Comparison of ENCODE assay signal across 30 mouse cellular contexts in genomic region chr11:74586401-74586800, GRCm38 (mm10). TPM values are rescaled to one million over a fixed set of nuclear protein-coding genes. Genes with fewer than 3 reads are reported as not detected.
DNase-seq lines count a peak whose midpoint lies in the region; ATAC-seq and TF ChIP-seq lines count a peak whose summit lies in the region.
"Had no signal": no experiment of that assay in that cellular context is flagged by ENCODE, and none has a peak within 500 bp of the region (broad histone marks: within the 10 kb centered on the region; RNA-seq: fewer than 3 reads in every experiment).

No protein-coding gene starts in this region.

- no peak overlapping the region for H3K27ac ChIP-seq in hindbrain, embryonic 13.5 days
- H3K27ac ChIP-seq in hindbrain, postnatal 0 days = no peak overlapping the region
- H3K27ac ChIP-seq in heart, embryonic 11.5 days (ENCODE audit: low read depth, low read length) = no peak overlapping the region
- H3K27ac ChIP-seq: embryonic facial prominence, embryonic 13.5 days; forebrain, embryonic 10.5 days; forebrain, embryonic 15.5 days; heart, embryonic 10.5 days; hindbrain, embryonic 12.5 days; kidney, embryonic 15.5 days; limb, embryonic 12.5 days; liver, embryonic 15.5 days; midbrain, embryonic 15.5 days; neural tube, embryonic 15.5 days had no signal

- no peak for ATAC-seq in hindbrain, embryonic 13.5 days (ENCODE audit: low FRiP score)
- no peak for ATAC-seq in hindbrain, postnatal 0 days
- ATAC-seq in heart, embryonic 11.5 days (replicated peaks; ENCODE audit: insufficient number of reproducible peaks, low FRiP score, low TSS enrichment) = no peak
- ATAC-seq: forebrain, embryonic 15.5 days; intestine, postnatal 0 days; midbrain, embryonic 15.5 days had no signal

- no peaks in the 10 kb centered on the region for H3K36me3 ChIP-seq in hindbrain, embryonic 13.5 days
- no peaks in the 10 kb centered on the region for H3K36me3 ChIP-seq in hindbrain, postnatal 0 days (ENCODE audit: insufficient read depth, low read length)
- H3K36me3 ChIP-seq in heart, embryonic 11.5 days (ENCODE audit: control insufficient read depth, insufficient read depth, low read length) = no peaks in the 10 kb centered on the region
- H3K36me3 ChIP-seq: embryonic facial prominence, embryonic 13.5 days; forebrain, embryonic 10.5 days; forebrain, embryonic 15.5 days; G1E; heart, embryonic 10.5 days; hindbrain, embryonic 12.5 days; kidney, embryonic 15.5 days; limb, embryonic 12.5 days; liver, embryonic 15.5 days; midbrain, embryonic 15.5 days; neural tube, embryonic 15.5 days had no signal

- no peak overlapping the region for H3K4me3 ChIP-seq in hindbrain, embryonic 13.5 days
- H3K4me3 ChIP-seq in hindbrain, postnatal 0 days (ENCODE audit: low read length) = no peak overlapping the region
- H3K4me3 ChIP-seq in heart, embryonic 11.5 days (ENCODE audit: low read depth, low read length) = no peak overlapping the region
- H3K4me3 ChIP-seq: embryonic facial prominence, embryonic 13.5 days; forebrain, embryonic 10.5 days; forebrain, embryonic 15.5 days; heart, embryonic 10.5 days; hindbrain, embryonic 12.5 days; kidney, embryonic 15.5 days; limb, embryonic 12.5 days; liver, embryonic 15.5 days; midbrain, embryonic 15.5 days; neural tube, embryonic 15.5 days had no signal

- 0 out of 2 replicates have a peak overlapping the region, but pooled peaks have one; percentile 24 for H3K9ac ChIP-seq in hindbrain, embryonic 13.5 days
- no peak overlapping the region for H3K9ac ChIP-seq in hindbrain, postnatal 0 days (replicated peaks; ENCODE audit: low read length)
- no peak overlapping the region for H3K9ac ChIP-seq in heart, embryonic 11.5 days (ENCODE audit: low read depth, low read length)
- H3K9ac ChIP-seq: embryonic facial prominence, embryonic 13.5 days; forebrain, embryonic 15.5 days; hindbrain, embryonic 12.5 days; kidney, embryonic 15.5 days; limb, embryonic 12.5 days; liver, embryonic 15.5 days; lung, embryonic 14.5 days; midbrain, embryonic 15.5 days; neural tube, embryonic 15.5 days had no signal

- 60% methylated on average over 5 of the region's 5 CpGs for WGBS in hindbrain, embryonic 13.5 days
- 61% methylated on average over 5 of the region's 5 CpGs for WGBS in hindbrain, postnatal 0 days
- WGBS in heart, embryonic 11.5 days (ENCODE audit: insufficient replicate concordance) = 57% methylated on average over 5 of the region's 5 CpGs

- peaks cover 43% of the 10 kb centered on the region for H3K27me3 ChIP-seq in hindbrain, embryonic 13.5 days
- no peaks in the 10 kb centered on the region; the same call in 1 of the 2 replicates for H3K27me3 ChIP-seq in hindbrain, postnatal 0 days (ENCODE audit: insufficient read depth, low read length)
- H3K27me3 ChIP-seq in heart, embryonic 11.5 days (ENCODE audit: control insufficient read depth, insufficient read depth, low read length) = peaks cover 65% of the 10 kb centered on the region

- no peak for TF ChIP-seq CTCF in hindbrain, postnatal 0 days (IDR thresholded peaks at IDR 0.05; ENCODE audit: low read depth)

- DNase-seq in cerebellum, adult 18-20 months = peak; percentile 52 to 64
- no peak for DNase-seq in cerebellum, postnatal 4 days (ENCODE audit: low spot score in 2 of 2)
- DNase-seq in hindbrain, postnatal 0 days (ENCODE audit: low spot score) = no peak
- peak; percentile 92 for DNase-seq in brain, adult 2 months (ENCODE audit: low read depth, low spot score)
- DNase-seq in cerebellum, postnatal 25 days = peak; percentile 62 to 70
- DNase-seq: adrenal gland, adult 8-10 months; gastrocnemius, postnatal 14 days; heart, postnatal 36 days; kidney, postnatal 25 days; lung, embryonic 14.5 days; lung, postnatal 14 days; retina, postnatal 1 day; spleen, adult 18-20 months; thymus, adult 18-20 months; thymus, postnatal 25 days had no signal

- H3K9me3 ChIP-seq in hindbrain, embryonic 13.5 days = no peaks in the 10 kb centered on the region
- no peaks in the 10 kb centered on the region for H3K9me3 ChIP-seq in hindbrain, postnatal 0 days (ENCODE audit: low read length)
- H3K9me3 ChIP-seq in heart, embryonic 11.5 days (replicated peaks; ENCODE audit: control insufficient read depth, low read length) = no peaks in the 10 kb centered on the region
- H3K9me3 ChIP-seq: embryonic facial prominence, embryonic 13.5 days; forebrain, embryonic 10.5 days; forebrain, embryonic 15.5 days; heart, embryonic 10.5 days; hindbrain, embryonic 12.5 days; kidney, embryonic 15.5 days; limb, embryonic 12.5 days; liver, embryonic 15.5 days; midbrain, embryonic 15.5 days; neural tube, embryonic 15.5 days had no signal

- H3K4me1 ChIP-seq in hindbrain, embryonic 13.5 days (replicated peaks) = peaks cover 53% of the 10 kb centered on the region
- H3K4me1 ChIP-seq in hindbrain, postnatal 0 days (ENCODE audit: insufficient read depth, low read length) = peaks cover 13% of the 10 kb centered on the region; the same call in 1 of the 2 replicates
- H3K4me1 ChIP-seq in heart, embryonic 11.5 days (ENCODE audit: control insufficient read depth, insufficient read depth, low read length) = no peaks in the 10 kb centered on the region; the same call in 1 of the 2 replicates
- H3K4me1 ChIP-seq: forebrain, embryonic 15.5 days had no signal

- H3K4me2 ChIP-seq in hindbrain, embryonic 13.5 days = no peak overlapping the region
- H3K4me2 ChIP-seq in hindbrain, postnatal 0 days (ENCODE audit: low read depth, low read length) = no peak overlapping the region
- no peak overlapping the region for H3K4me2 ChIP-seq in heart, embryonic 11.5 days
- H3K4me2 ChIP-seq: embryonic facial prominence, embryonic 13.5 days; forebrain, embryonic 15.5 days; hindbrain, embryonic 12.5 days; kidney, embryonic 15.5 days; limb, embryonic 12.5 days; liver, embryonic 15.5 days; lung, embryonic 14.5 days; midbrain, embryonic 15.5 days; neural tube, embryonic 15.5 days had no signal

RNA-seq across cellular contexts. Expression of gene Rap1gap2, which starts 24.3 kb away (rescaled TPM):
- polyA plus RNA-seq in hindbrain, embryonic 13.5 days (2015; fragmentation: Nextera tagmentation; extraction: Ambion mirVana) = 10.4 and 10.6 TPM in 2 replicates
- 48.5 and 55.5 TPM in 2 replicates for total RNA-seq in hindbrain, postnatal 0 days (2014; rRNA removed)
- 9.9 and 11.1 TPM in 2 replicates for polyA plus RNA-seq in hindbrain, postnatal 0 days (2015; fragmentation: Nextera tagmentation; extraction: Ambion mirVana)
- 6.6 TPM in 2 replicates for polyA plus RNA-seq in heart, embryonic 11.5 days (2014; fragmentation: Nextera tagmentation; extraction: Ambion mirVana)

RNA-seq across cellular contexts. Expression of gene Ccdc92b, which starts 33.0 kb away (rescaled TPM):
- 2.0 and 2.1 TPM in 2 replicates for polyA plus RNA-seq in hindbrain, embryonic 13.5 days (2015; fragmentation: Nextera tagmentation; extraction: Ambion mirVana)
- total RNA-seq in hindbrain, postnatal 0 days (2014; rRNA removed) = 16.8 and 19.5 TPM in 2 replicates
- polyA plus RNA-seq in hindbrain, postnatal 0 days (2015; fragmentation: Nextera tagmentation; extraction: Ambion mirVana) = 3.4 TPM in 2 replicates
- polyA plus RNA-seq in heart, embryonic 11.5 days (2014; fragmentation: Nextera tagmentation; extraction: Ambion mirVana) = 2.8 and 3.5 TPM in 2 replicates
- total RNA-seq: granulocyte monocyte progenitor cell, adult 5-6 weeks had no signal
- polyA plus RNA-seq: G1E had no signal

Comparison
In these comparisons a context has a peak if more than half of its experiments do, and no peak if none do; other contexts are left out.
1. DNase-seq: peak in cerebellum, adult 18-20 months (2 of 2), brain, adult 2 months (single experiment) and cerebellum, postnatal 25 days (2 of 2); none in cerebellum, postnatal 4 days (0 of 2) and hindbrain, postnatal 0 days (single experiment).